Mouse (Mus musculus): ENCODE data around the gene Ffar1. TPM values are rescaled to one million over a fixed set of nuclear protein-coding genes. Genes with fewer than 3 reads are reported as not detected.

Ffar1 gene
- total RNA-seq (2021), result not detected
- long read RNA-seq, result 0 reads

- no peak for DNase-seq (ENCODE audit: low spot score in 2 of 2)
Measured at GRCm38 (mm10) chr7:30861464-30861863, at the start of gene Ffar1. Gene Ffar1, minus strand, starts transcription at chr7:30861564.

GRCm38 (mm10) chr7:30909773-30910172 is 48.4 kb upstream of the Ffar1 start:
- no peak for DNase-seq (ENCODE audit: low spot score in 2 of 2)

GRCm38 (mm10) chr7:30908992-30909431 is 47.6 kb upstream of the Ffar1 start:
- DNase-seq (ENCODE audit: low spot score in 2 of 2), result no peak

- DNase-seq (ENCODE audit: low spot score in 2 of 2), result no peak
Measured at GRCm38 (mm10) chr7:30908277-30908991, 47.1 kb upstream of the Ffar1 start.

GRCm38 (mm10) chr7:30904042-30904441 is 42.7 kb upstream of the Ffar1 start:
- peak; percentile 28 to 52 for DNase-seq (ENCODE audit: low spot score in 2 of 2)

GRCm38 (mm10) chr7:30895217-30895616 is 33.9 kb upstream of the Ffar1 start:
- DNase-seq (ENCODE audit: low spot score in 2 of 2), result no peak

GRCm38 (mm10) chr7:30892515-30892914 is 31.2 kb upstream of the Ffar1 start:
- no peak for DNase-seq (ENCODE audit: low spot score in 2 of 2)

GRCm38 (mm10) chr7:30891746-30892145 is 30.4 kb upstream of the Ffar1 start:
- DNase-seq (ENCODE audit: low spot score in 2 of 2), result no peak

- no peak for DNase-seq (ENCODE audit: low spot score in 2 of 2)
Measured at GRCm38 (mm10) chr7:30890681-30891080, 29.3 kb upstream of the Ffar1 start.

- no peak for DNase-seq (ENCODE audit: low spot score in 2 of 2)
Measured at GRCm38 (mm10) chr7:30888786-30889185, 27.4 kb upstream of the Ffar1 start.

GRCm38 (mm10) chr7:30887568-30888188 is 26.3 kb upstream of the Ffar1 start:
- DNase-seq (ENCODE audit: low spot score in 2 of 2), result peak; percentile 17 to 21

GRCm38 (mm10) chr7:30886852-30887251 is 25.5 kb upstream of the Ffar1 start:
- DNase-seq (ENCODE audit: low spot score in 2 of 2), result no peak

- DNase-seq (ENCODE audit: low spot score in 2 of 2), result peak in 1 of 2 experiments; percentile 19
Measured at GRCm38 (mm10) chr7:30884047-30884446, 22.7 kb upstream of the Ffar1 start.

- DNase-seq (ENCODE audit: low spot score in 2 of 2), result no peak
Measured at GRCm38 (mm10) chr7:30881367-30881766, 20.0 kb upstream of the Ffar1 start.

GRCm38 (mm10) chr7:30880176-30880575 is 18.8 kb upstream of the Ffar1 start, which contains the start of gene Cd22:
Gene Cd22, minus strand, starts transcription at chr7:30880342.
- DNase-seq (ENCODE audit: low spot score in 2 of 2), result no peak

- DNase-seq (ENCODE audit: low spot score in 2 of 2), result no peak
Measured at GRCm38 (mm10) chr7:30878950-30879349, 17.6 kb upstream of the Ffar1 start.

GRCm38 (mm10) chr7:30873083-30873482 is 11.7 kb upstream of the Ffar1 start:
- peak; percentile 73 to 80 for DNase-seq (ENCODE audit: low spot score in 2 of 2)

GRCm38 (mm10) chr7:30863386-30863785 is 2.0 kb upstream of the Ffar1 start:
- no peak for DNase-seq (ENCODE audit: low spot score in 2 of 2)

- DNase-seq (ENCODE audit: low spot score in 2 of 2), result peak; percentile 69 to 73
Measured at GRCm38 (mm10) chr7:30859635-30860402, 1.5 kb downstream of the Ffar1 start.

GRCm38 (mm10) chr7:30859290-30859634 is 2.1 kb downstream of the Ffar1 start:
- peak; percentile 79 to 84 for DNase-seq (ENCODE audit: low spot score in 2 of 2)

GRCm38 (mm10) chr7:30857746-30858145 is 3.6 kb downstream of the Ffar1 start:
- no peak for DNase-seq (ENCODE audit: low spot score in 2 of 2)

- no peak for DNase-seq (ENCODE audit: low spot score in 2 of 2)
Measured at GRCm38 (mm10) chr7:30856078-30856477, 5.3 kb downstream of the Ffar1 start, which contains the start of gene Ffar3. Gene Ffar3, minus strand, starts transcription at chr7:30856178.
